Mouse (Mus musculus): ENCODE data around the gene Grb10. TPM values are rescaled to one million over a fixed set of nuclear protein-coding genes. Genes with fewer than 3 reads are reported as not detected.

Gene Grb10
- polyA plus RNA-seq, 1 experiment from 2014 or later = not detected

DNA sequence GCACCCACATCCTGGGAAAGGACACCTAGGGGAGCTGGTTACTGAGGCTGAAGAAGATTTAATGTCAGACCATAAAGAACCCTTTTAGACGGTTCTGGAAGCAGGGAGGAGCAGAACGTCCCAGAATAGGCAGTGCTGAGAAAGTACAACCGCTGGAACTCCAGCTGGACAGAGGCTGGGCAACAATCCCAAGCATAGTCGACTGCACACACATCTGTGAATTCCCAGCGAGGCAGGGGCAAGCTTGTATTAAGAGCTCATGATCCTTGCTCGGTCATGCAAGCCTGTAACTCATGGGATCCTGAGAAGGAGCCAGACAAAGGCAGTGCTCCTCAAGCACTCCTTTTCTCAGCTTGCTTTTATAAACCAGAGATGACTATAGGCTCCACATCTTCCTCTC, 69.7 kb downstream of the Grb10 start:
- no peaks in the 10 kb centered on the region for H3K79me2 ChIP-seq (ENCODE audit: inconsistent target)
- no peak overlapping the region for H3K4me3 ChIP-seq (ENCODE audit: inconsistent target)
- H3K27ac ChIP-seq = no peak overlapping the region
- H3K36me3 ChIP-seq (ENCODE audit: inconsistent target) = no peaks in the 10 kb centered on the region
- 89% methylated on average over 6 of the region's 6 CpGs for WGBS (ENCODE audit: missing documents)

- WGBS (ENCODE audit: missing documents) = 66% methylated on average over 8 of the region's 8 CpGs
- no peak overlapping the region for H3K27ac ChIP-seq
- H3K79me2 ChIP-seq (ENCODE audit: inconsistent target) = no peaks in the 10 kb centered on the region
- H3K4me3 ChIP-seq (ENCODE audit: inconsistent target) = no peak overlapping the region
- H3K36me3 ChIP-seq (ENCODE audit: inconsistent target) = no peaks in the 10 kb centered on the region
These were observed 71.0 kb downstream of the Grb10 start for GRCm38 (mm10) chr11:11967519-11967918.

- Histone ChIP-seq H3K36me3 (ENCODE audit: inconsistent target) (no peaks in the 10 kb centered on the region), H3K4me3 (ENCODE audit: inconsistent target) (no peak overlapping the region), H3K27ac (no peak overlapping the region), H3K79me2 (ENCODE audit: inconsistent target) (no peaks in the 10 kb centered on the region)
- 92% methylated on average over 3 of the region's 3 CpGs for WGBS (ENCODE audit: missing documents)
These were observed 72.3 kb downstream of the Grb10 start for GRCm38 (mm10) chr11:11966220-11966619.

DNA sequence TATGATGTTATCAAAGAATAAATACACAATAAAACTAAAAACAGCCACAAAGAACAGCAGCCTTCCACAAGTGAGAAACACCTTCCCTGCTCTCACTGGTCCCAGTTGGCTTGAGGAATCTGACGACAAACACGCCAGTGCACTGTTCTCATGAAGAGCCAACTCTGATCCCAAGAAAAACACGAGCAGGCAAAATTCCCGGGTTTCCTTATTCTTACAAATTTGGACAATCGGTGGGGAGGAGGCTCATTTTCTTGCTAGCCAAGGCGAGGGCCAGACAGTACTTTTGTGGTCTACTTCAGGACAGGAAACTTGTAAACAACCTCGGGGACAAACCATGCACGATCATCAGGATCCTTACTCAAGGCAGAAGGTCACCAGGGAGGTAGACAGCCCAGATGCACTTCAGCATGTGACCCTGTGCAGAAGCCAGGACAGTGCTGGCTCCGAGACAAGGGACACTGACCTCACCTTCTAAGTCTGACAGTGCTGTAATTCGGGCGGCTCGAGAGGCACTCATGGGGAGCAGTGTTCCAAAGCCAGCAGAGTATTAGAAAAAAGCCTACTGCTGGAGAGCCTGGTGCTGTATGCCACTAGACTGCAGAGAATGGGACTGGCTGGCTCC, 72.9 kb downstream of the Grb10 start:
- H3K79me2 ChIP-seq (ENCODE audit: inconsistent target) = no peaks in the 10 kb centered on the region
- no peak overlapping the region for H3K4me3 ChIP-seq (ENCODE audit: inconsistent target)
- H3K27ac ChIP-seq = no peak overlapping the region
- no peaks in the 10 kb centered on the region for H3K36me3 ChIP-seq (ENCODE audit: inconsistent target)
- 89% methylated on average over 12 of the region's 12 CpGs for WGBS (ENCODE audit: missing documents)

GRCm38 (mm10) chr11:11964729-11965128, 73.8 kb downstream of the Grb10 start:
- H3K4me3 ChIP-seq (ENCODE audit: inconsistent target) = no peak overlapping the region
- H3K79me2 ChIP-seq (ENCODE audit: inconsistent target) = no peaks in the 10 kb centered on the region
- no peaks in the 10 kb centered on the region for H3K36me3 ChIP-seq (ENCODE audit: inconsistent target)
- H3K27ac ChIP-seq = no peak overlapping the region
- WGBS (ENCODE audit: missing documents) = 93% methylated on average over 2 of the region's 2 CpGs

- no peak overlapping the region for H3K27ac ChIP-seq
- no peaks in the 10 kb centered on the region for H3K79me2 ChIP-seq (ENCODE audit: inconsistent target)
- H3K36me3 ChIP-seq (ENCODE audit: inconsistent target) = no peaks in the 10 kb centered on the region
- no peak overlapping the region for H3K4me3 ChIP-seq (ENCODE audit: inconsistent target)
- 95% methylated on average over 3 of the region's 3 CpGs for WGBS (ENCODE audit: missing documents)
These were observed 74.9 kb downstream of the Grb10 start for GRCm38 (mm10) chr11:11963587-11963986.

DNA sequence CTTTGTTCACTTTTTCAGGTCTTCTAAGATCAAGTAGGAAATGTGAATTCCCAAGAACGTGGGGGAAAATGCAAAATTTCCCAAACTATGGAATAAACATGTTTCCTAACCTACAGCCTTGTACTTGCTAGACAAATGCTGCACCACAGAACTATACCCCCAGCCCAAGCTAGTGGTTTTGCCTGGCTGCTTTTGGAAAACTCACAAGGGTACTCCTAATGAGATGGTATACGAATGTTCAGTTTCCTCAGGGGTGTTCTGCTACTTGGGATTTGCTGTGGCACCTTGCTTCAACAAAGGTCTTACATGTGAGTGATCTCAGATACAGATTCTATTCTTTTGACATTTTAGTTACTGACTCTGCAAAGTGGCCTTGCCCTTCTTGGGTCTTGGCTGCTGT, 75.4 kb downstream of the Grb10 start:
- Histone ChIP-seq H3K27ac (no peak overlapping the region), H3K36me3 (ENCODE audit: inconsistent target) (no peaks in the 10 kb centered on the region), H3K4me3 (ENCODE audit: inconsistent target) (no peak overlapping the region), H3K79me2 (ENCODE audit: inconsistent target) (no peaks in the 10 kb centered on the region)
- WGBS (ENCODE audit: missing documents) = 88% methylated on average over 2 of the region's 2 CpGs

GRCm38 (mm10) chr11:11962629-11962954, 75.9 kb downstream of the Grb10 start:
- Histone ChIP-seq H3K4me3 (ENCODE audit: inconsistent target) (no peak overlapping the region), H3K79me2 (ENCODE audit: inconsistent target) (no peaks in the 10 kb centered on the region), H3K27ac (no peak overlapping the region), H3K36me3 (ENCODE audit: inconsistent target) (no peaks in the 10 kb centered on the region)
- WGBS (ENCODE audit: missing documents) = 72% methylated on average over 5 of the region's 5 CpGs

DNA sequence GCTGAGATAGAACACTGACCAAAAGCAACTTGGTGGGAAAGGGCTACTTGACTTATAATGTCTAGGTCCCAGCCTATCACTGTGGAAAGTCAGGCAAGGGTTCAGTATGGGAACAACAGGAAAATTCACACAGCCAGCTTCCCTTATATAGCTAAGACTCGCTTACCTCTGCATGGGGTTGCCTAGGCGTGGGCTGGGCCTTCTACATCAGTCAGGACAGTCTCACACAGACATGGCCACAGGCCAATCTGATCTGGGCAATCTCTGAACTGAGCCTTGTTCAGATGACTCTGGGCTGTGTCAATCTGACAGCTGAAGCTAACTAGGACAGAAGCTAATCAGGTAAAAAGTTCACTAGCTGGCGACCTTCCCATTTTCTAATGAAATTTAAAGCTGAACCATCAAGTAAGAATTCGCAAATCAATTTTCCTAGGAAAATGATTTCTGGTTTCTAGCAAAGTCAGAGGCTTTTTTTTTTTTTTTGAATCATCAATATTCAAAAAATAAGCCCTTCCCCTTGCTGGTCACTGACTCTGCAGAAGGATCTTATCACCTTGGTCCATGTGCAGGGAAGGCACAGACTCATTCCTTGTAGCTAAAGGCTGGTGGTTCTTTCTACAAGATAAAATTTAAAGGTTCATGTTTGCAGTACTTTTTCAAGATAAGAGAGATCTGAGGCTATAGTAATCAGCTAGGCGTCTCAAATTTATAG, 76.4 kb downstream of the Grb10 start:
- H3K36me3 ChIP-seq (ENCODE audit: inconsistent target) = no peaks in the 10 kb centered on the region
- 94% methylated on average over 5 of the region's 5 CpGs for WGBS (ENCODE audit: missing documents)
- no peaks in the 10 kb centered on the region for H3K79me2 ChIP-seq (ENCODE audit: inconsistent target)
- no peak overlapping the region for H3K4me3 ChIP-seq (ENCODE audit: inconsistent target)
- H3K27ac ChIP-seq = no peak overlapping the region

- H3K4me3 ChIP-seq (ENCODE audit: inconsistent target) = no peak overlapping the region
- H3K27ac ChIP-seq = no peak overlapping the region
- WGBS (ENCODE audit: missing documents) = 61% methylated on average over 5 of the region's 5 CpGs
- H3K79me2 ChIP-seq (ENCODE audit: inconsistent target) = no peaks in the 10 kb centered on the region
- H3K36me3 ChIP-seq (ENCODE audit: inconsistent target) = no peaks in the 10 kb centered on the region
These were observed 77.6 kb downstream of the Grb10 start for GRCm38 (mm10) chr11:11960858-11961257.

DNA sequence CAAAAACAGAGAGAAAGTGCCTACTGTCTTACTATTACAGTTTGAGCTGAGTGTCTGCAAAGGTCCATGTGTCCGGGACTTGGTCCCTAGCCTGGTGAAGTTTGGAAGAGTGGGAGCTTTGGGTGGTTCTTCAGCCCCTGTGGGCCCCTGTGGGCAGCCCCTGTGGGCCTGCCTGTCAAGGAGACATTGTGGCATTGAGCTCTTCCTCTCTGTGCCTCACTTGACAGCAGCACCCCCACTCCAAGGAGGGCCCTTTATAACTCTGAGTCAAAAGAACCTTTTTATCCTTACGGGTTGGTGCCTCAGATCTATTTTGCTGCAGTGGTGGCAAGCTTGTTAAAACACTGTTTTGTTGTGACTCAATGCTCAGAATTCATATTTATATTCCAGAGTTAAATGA, 78.3 kb downstream of the Grb10 start:
- WGBS (ENCODE audit: missing documents) = 66% methylated on average over 2 of the region's 2 CpGs
- Histone ChIP-seq H3K4me3 (ENCODE audit: inconsistent target) (no peak overlapping the region), H3K27ac (no peak overlapping the region), H3K36me3 (ENCODE audit: inconsistent target) (no peaks in the 10 kb centered on the region), H3K79me2 (ENCODE audit: inconsistent target) (no peaks in the 10 kb centered on the region)

DNA sequence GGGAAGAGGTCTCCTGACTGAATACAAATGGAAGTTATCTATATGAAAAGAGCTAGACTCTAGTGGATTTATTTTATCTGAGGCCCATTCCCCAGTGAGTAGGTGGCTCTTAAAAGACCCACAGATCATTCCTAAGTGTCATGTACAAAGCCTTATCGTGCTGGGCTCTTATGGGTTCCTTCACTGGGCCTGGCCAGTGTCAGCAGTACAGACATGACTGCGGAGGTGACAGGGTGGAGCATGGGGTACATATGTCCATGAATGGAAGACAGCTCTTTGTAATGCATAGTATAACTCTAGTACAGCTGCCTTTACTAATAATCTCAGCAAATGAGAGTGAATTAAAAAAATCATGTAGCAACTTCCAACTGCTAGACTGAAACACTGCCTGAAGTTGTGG, 80.0 kb downstream of the Grb10 start:
- WGBS (ENCODE audit: missing documents) = 100% methylated on average over 2 of the region's 2 CpGs
- no peaks in the 10 kb centered on the region for H3K36me3 ChIP-seq (ENCODE audit: inconsistent target)
- H3K27ac ChIP-seq = no peak overlapping the region
- H3K4me3 ChIP-seq (ENCODE audit: inconsistent target) = no peak overlapping the region
- H3K79me2 ChIP-seq (ENCODE audit: inconsistent target) = no peaks in the 10 kb centered on the region

DNA sequence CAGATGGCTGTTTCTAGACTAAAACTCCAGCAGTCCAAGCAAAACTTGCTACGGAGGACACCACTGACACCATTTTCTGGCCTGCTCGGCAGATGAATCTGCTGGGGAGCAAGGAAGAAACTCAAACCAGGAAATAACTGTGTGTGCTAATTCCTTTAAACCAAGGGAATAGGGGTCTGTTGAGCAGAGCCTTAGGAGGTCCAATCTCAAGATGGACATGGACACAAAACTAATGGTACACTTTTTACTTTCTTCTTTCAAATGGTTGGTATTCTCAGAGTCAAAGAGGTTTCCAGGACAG, 80.5 kb downstream of the Grb10 start:
- Histone ChIP-seq H3K27ac (no peak overlapping the region), H3K36me3 (ENCODE audit: inconsistent target) (no peaks in the 10 kb centered on the region), H3K79me2 (ENCODE audit: inconsistent target) (no peaks in the 10 kb centered on the region), H3K4me3 (ENCODE audit: inconsistent target) (no peak overlapping the region)
- WGBS (ENCODE audit: missing documents) = 93% methylated on average over 2 of the region's 2 CpGs

- Histone ChIP-seq H3K79me2 (ENCODE audit: inconsistent target) (no peaks in the 10 kb centered on the region), H3K4me3 (ENCODE audit: inconsistent target) (no peak overlapping the region), H3K27ac (no peak overlapping the region), H3K36me3 (ENCODE audit: inconsistent target) (no peaks in the 10 kb centered on the region)
- 94% methylated on average over 5 of the region's 5 CpGs for WGBS (ENCODE audit: missing documents)
These were observed 81.0 kb downstream of the Grb10 start for GRCm38 (mm10) chr11:11957211-11958060.

GRCm38 (mm10) chr11:11955783-11956182, 82.7 kb downstream of the Grb10 start:
- Histone ChIP-seq H3K36me3 (ENCODE audit: inconsistent target) (no peaks in the 10 kb centered on the region), H3K4me3 (ENCODE audit: inconsistent target) (no peak overlapping the region), H3K79me2 (ENCODE audit: inconsistent target) (no peaks in the 10 kb centered on the region), H3K27ac (no peak overlapping the region)

Data from macrophage (primary cell).